Mouse (Mus musculus) olfactory bulb, adult 2 months (tissue): ENCODE data around the gene Gabpb1.

Experiments used
- CTCF ChIP-seq: fragments of 200-500 bp; IDR thresholded peaks from 2 replicates; pipeline ENCODE4 v1.5.1; 2012; ENCODE audit warnings: low read depth, mild to moderate bottlenecking, low read length, moderate library complexity; ENCODE audit not compliant: insufficient read depth
- POLR2A ChIP-seq: fragments of 200-500 bp; IDR thresholded peaks from 2 replicates; pipeline ENCODE4 v1.6.1; 2012; ENCODE audit warnings: mild to moderate bottlenecking, low read depth, low read length, moderate library complexity; ENCODE audit not compliant: insufficient read depth

- TF ChIP-seq POLR2A (no peak), CTCF (no peak)
These were observed 7.4 kb downstream of the Gabpb1 start for GRCm38 (mm10) chr2:126668621-126669252.
